Mouse (Mus musculus): Measurements from ENCODE around the gene Ifitm10.
"Not testable (repeated sequence)": the region's sequence is repeated elsewhere in the genome, so short reads cannot be mapped to it uniquely, and the experiment has no call there.

The Ifitm10 gene

GRCm38 (mm10) chr7:142326714-142327445 is 46.7 kb downstream of the Ifitm10 start:
- DNase-seq (ENCODE audit: extremely low read depth, insufficient read length, low spot score): no peak

- no peak for DNase-seq (ENCODE audit: extremely low read depth, insufficient read length, low spot score)
Measured at GRCm38 (mm10) chr7:142323396-142324117, 50.0 kb downstream of the Ifitm10 start.

GRCm38 (mm10) chr7:142322641-142323040 is 50.9 kb downstream of the Ifitm10 start:
- no peak for DNase-seq (ENCODE audit: extremely low read depth, insufficient read length, low spot score)

- not testable (repeated sequence) for DNase-seq (ENCODE audit: extremely low read depth, insufficient read length, low spot score)
Measured at GRCm38 (mm10) chr7:142321637-142322306, 51.8 kb downstream of the Ifitm10 start.

- DNase-seq (ENCODE audit: extremely low read depth, insufficient read length, low spot score): no peak
Measured at GRCm38 (mm10) chr7:142320906-142321305, 52.6 kb downstream of the Ifitm10 start.

- no peak for DNase-seq (ENCODE audit: extremely low read depth, insufficient read length, low spot score)
Measured at GRCm38 (mm10) chr7:142319124-142319523, 54.4 kb downstream of the Ifitm10 start.

- no peak for DNase-seq (ENCODE audit: extremely low read depth, insufficient read length, low spot score)
Measured at GRCm38 (mm10) chr7:142317216-142317615, 56.3 kb downstream of the Ifitm10 start.

- no peak for DNase-seq (ENCODE audit: extremely low read depth, insufficient read length, low spot score)
Measured at GRCm38 (mm10) chr7:142316558-142316957, 57.0 kb downstream of the Ifitm10 start.

- no peak for DNase-seq (ENCODE audit: extremely low read depth, insufficient read length, low spot score)
Measured at GRCm38 (mm10) chr7:142314600-142315285, 58.8 kb downstream of the Ifitm10 start.

- not testable (repeated sequence) for DNase-seq (ENCODE audit: extremely low read depth, insufficient read length, low spot score)
Measured at GRCm38 (mm10) chr7:142303929-142304328, 69.6 kb downstream of the Ifitm10 start.

- no peak for DNase-seq (ENCODE audit: extremely low read depth, insufficient read length, low spot score)
Measured at GRCm38 (mm10) chr7:142303249-142303648, 70.3 kb downstream of the Ifitm10 start, which contains the start of gene Krtap5-4. TSS of gene Krtap5-4 (plus strand) at chr7:142303549.

- not testable (repeated sequence) for DNase-seq (ENCODE audit: extremely low read depth, insufficient read length, low spot score)
Measured at GRCm38 (mm10) chr7:142297018-142297417, 76.5 kb downstream of the Ifitm10 start, which contains the start of gene Krtap5-1. TSS of gene Krtap5-1 (minus strand) at chr7:142297118.

GRCm38 (mm10) chr7:142296108-142296507 is 77.4 kb downstream of the Ifitm10 start:
- not testable (repeated sequence) for DNase-seq (ENCODE audit: extremely low read depth, insufficient read length, low spot score)

GRCm38 (mm10) chr7:142295418-142295817 is 78.1 kb downstream of the Ifitm10 start:
- no peak for DNase-seq (ENCODE audit: extremely low read depth, insufficient read length, low spot score)

GRCm38 (mm10) chr7:142293851-142294250 is 79.7 kb downstream of the Ifitm10 start:
- not testable (repeated sequence) for DNase-seq (ENCODE audit: extremely low read depth, insufficient read length, low spot score)

GRCm38 (mm10) chr7:142285910-142286612 is 87.5 kb downstream of the Ifitm10 start:
- not testable (repeated sequence) for DNase-seq (ENCODE audit: extremely low read depth, insufficient read length, low spot score)

- no peak for DNase-seq (ENCODE audit: extremely low read depth, insufficient read length, low spot score)
Measured at GRCm38 (mm10) chr7:142285130-142285835, 88.3 kb downstream of the Ifitm10 start.

- DNase-seq (ENCODE audit: extremely low read depth, insufficient read length, low spot score): peak; percentile 41
Measured at GRCm38 (mm10) chr7:142284615-142285080, 88.9 kb downstream of the Ifitm10 start.

GRCm38 (mm10) chr7:142284023-142284591 is 89.4 kb downstream of the Ifitm10 start:
- peak; percentile 41 for DNase-seq (ENCODE audit: extremely low read depth, insufficient read length, low spot score)

Measured in 3134 (cell line).